Mouse (Mus musculus) intestine, embryonic 15.5 days (tissue): Measurements from ENCODE around the gene Nip7. TPM values are rescaled to one million over a fixed set of nuclear protein-coding genes. Genes with fewer than 3 reads are reported as not detected.
A peak's percentile ranks its signal among the peaks of the same experiment; 100 is the strongest.
"Not testable (repeated sequence)": the region's sequence is repeated elsewhere in the genome, so short reads cannot be mapped to it uniquely, and the experiment has no call there.

Experiments
- ATAC-seq: fragments of 200-750 bp; cut with Nextera tagmentation; 2 replicates; pipeline ENCODE4 v1.8.0; 2017; ENCODE audit warnings: moderate TSS enrichment, moderate library complexity
- H3K27ac ChIP-seq: fragments of 300-500 bp; sonication (generic); 2 replicates; pipeline ENCODE4 v1.5.1; 2015; ENCODE audit warnings: mild to moderate bottlenecking, inconsistent platforms
- H3K27me3 ChIP-seq: fragments of 300-500 bp; sonication (generic); replicated peaks from 2 replicates; pipeline ENCODE4 v1.6.1; 2015; ENCODE audit warnings: inconsistent platforms
- H3K36me3 ChIP-seq: fragments of 300-500 bp; sonication (generic); 2 replicates; pipeline ENCODE4 v1.6.1; 2015; ENCODE audit warnings: inconsistent platforms
- H3K4me1 ChIP-seq: fragments of 300-500 bp; sonication (generic); replicated peaks from 2 replicates; pipeline ENCODE4 v1.6.1; 2015; ENCODE audit warnings: inconsistent platforms
- H3K4me2 ChIP-seq: fragments of 300-500 bp; sonication (generic); replicated peaks from 2 replicates; pipeline ENCODE4 v1.6.1; 2015; ENCODE audit warnings: mild to moderate bottlenecking, inconsistent platforms
- H3K4me3 ChIP-seq: fragments of 300-500 bp; sonication (generic); replicated peaks from 2 replicates; pipeline ENCODE4 v1.5.1; 2015; ENCODE audit warnings: inconsistent platforms
- H3K9ac ChIP-seq: fragments of 300-500 bp; sonication (generic); 2 replicates; pipeline ENCODE4 v1.6.1; 2015; ENCODE audit warnings: inconsistent platforms
- H3K9me3 ChIP-seq: fragments of 300-500 bp; sonication (generic); 2 replicates; pipeline ENCODE4 v1.6.1; 2016; ENCODE audit warnings: inconsistent platforms
- WGBS: fragments of 180-500 bp; shearing (Covaris S2); methylation state at CpG from one replicate; pipeline ENCODE4 v1.1.7; 2015; 5-methylcytosine and 5-hydroxymethylcytosine counted together
- polyA plus RNA-seq: library from polyadenylated mRNA; unstranded; fragments of >200 nt; fragmentation: Nextera tagmentation; extraction: Ambion mirVana; gene quantifications from 2 replicates; pipeline ENCODE4 v1.2.1, GENCODE M21; 2015

The Nip7 gene
- polyA plus RNA-seq: 92.5 and 97.3 TPM in 2 replicates

- H3K4me1 ChIP-seq: peaks cover 10% of the 10 kb centered on the region; the same call in 1 of the 2 replicates
- under 1% methylated on average over 84 of the region's 88 CpGs for WGBS
Measured at GRCm38 (mm10) chr8:107056076-107056972, at the start of gene Nip7, which contains the start of gene Cog8. Nip7 (plus strand) TSS chr8:107056877. Cog8 (minus strand) TSS chr8:107056689.

GRCm38 (mm10) chr8:107007795-107008194 is 48.9 kb upstream of the Nip7 start:
- H3K4me3 ChIP-seq: no peak overlapping the region
- H3K4me2 ChIP-seq: no peak overlapping the region
- no peaks in the 10 kb centered on the region for H3K4me1 ChIP-seq
- no peak overlapping the region for H3K27ac ChIP-seq
- no peak for ATAC-seq
- H3K36me3 ChIP-seq: 0 out of 2 replicates have a peak, but pooled peaks cover 16% of the 10 kb centered on the region
- H3K9ac ChIP-seq: no peak overlapping the region
- no peaks in the 10 kb centered on the region for H3K27me3 ChIP-seq
- no peaks in the 10 kb centered on the region for H3K9me3 ChIP-seq
- 83% methylated on average over 3 of the region's 3 CpGs for WGBS

More at GRCm38 (mm10) chr8:107056076-107056972, at the start of gene Nip7, which contains the start of gene Cog8:
- peak within 1 kb of the TSS; percentile 91 for H3K9ac ChIP-seq
- H3K9me3 ChIP-seq: no peaks in the 10 kb centered on the region
- H3K36me3 ChIP-seq: peaks cover 36% of the 10 kb centered on the region
- peak within 1 kb of the TSS; percentile 82 for H3K4me3 ChIP-seq
- no peaks in the 10 kb centered on the region for H3K27me3 ChIP-seq
- peak; percentile 97 for ATAC-seq
- peak within 1 kb of the TSS; percentile 82 for H3K4me2 ChIP-seq
- H3K27ac ChIP-seq: peak within 1 kb of the TSS; percentile 66

- no peak overlapping the region for H3K27ac ChIP-seq
- 89% methylated on average over 2 of the region's 2 CpGs for WGBS
- H3K4me2 ChIP-seq: no peak overlapping the region
- no peak overlapping the region for H3K4me3 ChIP-seq
- no peak for ATAC-seq
- H3K36me3 ChIP-seq: 0 out of 2 replicates have a peak, but pooled peaks cover 12% of the 10 kb centered on the region
- no peaks in the 10 kb centered on the region for H3K4me1 ChIP-seq
- no peaks in the 10 kb centered on the region for H3K27me3 ChIP-seq
- no peak overlapping the region for H3K9ac ChIP-seq
- no peaks in the 10 kb centered on the region for H3K9me3 ChIP-seq
Measured at GRCm38 (mm10) chr8:107012666-107013065, 44.0 kb upstream of the Nip7 start.

GRCm38 (mm10) chr8:107014915-107015314 is 41.8 kb upstream of the Nip7 start:
- 78% methylated on average over 1 of the region's 1 CpGs for WGBS
- H3K4me1 ChIP-seq: no peaks in the 10 kb centered on the region
- 0 out of 2 replicates have a peak, but pooled peaks cover 6% of the 10 kb centered on the region for H3K36me3 ChIP-seq
- ATAC-seq: no peak
- no peaks in the 10 kb centered on the region for H3K9me3 ChIP-seq
- no peak overlapping the region for H3K4me2 ChIP-seq
- no peak overlapping the region for H3K9ac ChIP-seq
- H3K4me3 ChIP-seq: no peak overlapping the region
- no peak overlapping the region for H3K27ac ChIP-seq
- H3K27me3 ChIP-seq: no peaks in the 10 kb centered on the region

GRCm38 (mm10) chr8:107023479-107023878 is 33.2 kb upstream of the Nip7 start:
- Histone ChIP-seq H3K27me3 (no peaks in the 10 kb centered on the region), H3K36me3 (no peaks in the 10 kb centered on the region), H3K4me3 (no peak overlapping the region), H3K4me1 (no peaks in the 10 kb centered on the region), H3K4me2 (no peak overlapping the region), H3K27ac (no peak overlapping the region), H3K9ac (no peak overlapping the region), H3K9me3 (no peaks in the 10 kb centered on the region)
- ATAC-seq: no peak
- WGBS: 89% methylated on average over 8 of the region's 8 CpGs

GRCm38 (mm10) chr8:107029310-107029709 is 27.4 kb upstream of the Nip7 start:
- WGBS: 73% methylated on average over 3 of the region's 3 CpGs
- H3K27ac ChIP-seq: no peak overlapping the region
- peaks cover 10% of the 10 kb centered on the region for H3K4me1 ChIP-seq
- no peak overlapping the region for H3K4me3 ChIP-seq
- ATAC-seq: no peak
- no peaks in the 10 kb centered on the region for H3K27me3 ChIP-seq
- no peak overlapping the region for H3K4me2 ChIP-seq
- no peaks in the 10 kb centered on the region for H3K36me3 ChIP-seq
- no peaks in the 10 kb centered on the region for H3K9me3 ChIP-seq
- H3K9ac ChIP-seq: no peak overlapping the region

GRCm38 (mm10) chr8:107030058-107030457 is 26.6 kb upstream of the Nip7 start:
- Histone ChIP-seq H3K9me3 (no peaks in the 10 kb centered on the region), H3K27me3 (no peaks in the 10 kb centered on the region), H3K9ac (no peak overlapping the region), H3K27ac (no peak overlapping the region), H3K4me3 (no peak overlapping the region), H3K36me3 (no peaks in the 10 kb centered on the region), H3K4me2 (no peak overlapping the region), H3K4me1 (peaks cover 10% of the 10 kb centered on the region)
- no peak for ATAC-seq
- WGBS: 68% methylated on average over 5 of the region's 5 CpGs

GRCm38 (mm10) chr8:107030650-107031576 is 25.8 kb upstream of the Nip7 start, which contains the start of gene Vps4a:
Vps4a (plus strand) TSS chr8:107031222.
- ATAC-seq: peak; percentile 97
- Histone ChIP-seq H3K9me3 (no peaks in the 10 kb centered on the region), H3K4me3 (peak within 1 kb of the TSS; percentile 99), H3K9ac (peak within 1 kb of the TSS; percentile 99), H3K27me3 (no peaks in the 10 kb centered on the region), H3K36me3 (no peaks in the 10 kb centered on the region), H3K4me1 (peaks cover 10% of the 10 kb centered on the region), H3K27ac (peak within 1 kb of the TSS; percentile 79), H3K4me2 (peak within 1 kb of the TSS; percentile 74)
- WGBS: 4% methylated on average over 65 of the region's 66 CpGs

GRCm38 (mm10) chr8:107031577-107032090 is 25.0 kb upstream of the Nip7 start:
- Histone ChIP-seq H3K4me1 (peaks cover 10% of the 10 kb centered on the region), H3K9me3 (no peaks in the 10 kb centered on the region), H3K27ac (peak overlapping the region; percentile 79), H3K9ac (peak overlapping the region; percentile 99), H3K4me3 (peak overlapping the region; percentile 99), H3K36me3 (peaks cover 2% of the 10 kb centered on the region), H3K4me2 (peak overlapping the region; percentile 74), H3K27me3 (no peaks in the 10 kb centered on the region)
- ATAC-seq: no peak; the same call in 1 of the 2 replicates
- WGBS: under 1% methylated on average over 40 of the region's 40 CpGs

GRCm38 (mm10) chr8:107033609-107034008 is 23.1 kb upstream of the Nip7 start:
- WGBS: 84% methylated on average over 2 of the region's 2 CpGs
- ATAC-seq, H3K4me3 ChIP-seq: not testable (repeated sequence)

GRCm38 (mm10) chr8:107035641-107036040 is 21.0 kb upstream of the Nip7 start:
- Histone ChIP-seq H3K4me2 (no peak overlapping the region), H3K9ac (no peak overlapping the region), H3K27ac (no peak overlapping the region), H3K4me1 (peaks cover 10% of the 10 kb centered on the region), H3K9me3 (no peaks in the 10 kb centered on the region), H3K27me3 (no peaks in the 10 kb centered on the region), H3K36me3 (peaks cover 16% of the 10 kb centered on the region), H3K4me3 (no peak overlapping the region)
- WGBS: 85% methylated on average over 3 of the region's 3 CpGs
- ATAC-seq: no peak

More at GRCm38 (mm10) chr8:107033609-107034008, 23.1 kb upstream of the Nip7 start:
- H3K9me3 ChIP-seq, H3K9ac ChIP-seq, H3K27me3 ChIP-seq, H3K4me2 ChIP-seq, H3K36me3 ChIP-seq, H3K27ac ChIP-seq: not testable (repeated sequence)
- peaks cover 10% of the 10 kb centered on the region for H3K4me1 ChIP-seq
